Mouse (Mus musculus): ENCODE measurements around the gene Crls1. TPM values are rescaled to one million over a fixed set of nuclear protein-coding genes. Genes with fewer than 3 reads are reported as not detected.

Gene Crls1
- total RNA-seq (2015) (45.2 and 47.4 TPM in 2 replicates), total RNA-seq (2017) (45.0 and 48.6 TPM in 2 replicates)

DNA sequence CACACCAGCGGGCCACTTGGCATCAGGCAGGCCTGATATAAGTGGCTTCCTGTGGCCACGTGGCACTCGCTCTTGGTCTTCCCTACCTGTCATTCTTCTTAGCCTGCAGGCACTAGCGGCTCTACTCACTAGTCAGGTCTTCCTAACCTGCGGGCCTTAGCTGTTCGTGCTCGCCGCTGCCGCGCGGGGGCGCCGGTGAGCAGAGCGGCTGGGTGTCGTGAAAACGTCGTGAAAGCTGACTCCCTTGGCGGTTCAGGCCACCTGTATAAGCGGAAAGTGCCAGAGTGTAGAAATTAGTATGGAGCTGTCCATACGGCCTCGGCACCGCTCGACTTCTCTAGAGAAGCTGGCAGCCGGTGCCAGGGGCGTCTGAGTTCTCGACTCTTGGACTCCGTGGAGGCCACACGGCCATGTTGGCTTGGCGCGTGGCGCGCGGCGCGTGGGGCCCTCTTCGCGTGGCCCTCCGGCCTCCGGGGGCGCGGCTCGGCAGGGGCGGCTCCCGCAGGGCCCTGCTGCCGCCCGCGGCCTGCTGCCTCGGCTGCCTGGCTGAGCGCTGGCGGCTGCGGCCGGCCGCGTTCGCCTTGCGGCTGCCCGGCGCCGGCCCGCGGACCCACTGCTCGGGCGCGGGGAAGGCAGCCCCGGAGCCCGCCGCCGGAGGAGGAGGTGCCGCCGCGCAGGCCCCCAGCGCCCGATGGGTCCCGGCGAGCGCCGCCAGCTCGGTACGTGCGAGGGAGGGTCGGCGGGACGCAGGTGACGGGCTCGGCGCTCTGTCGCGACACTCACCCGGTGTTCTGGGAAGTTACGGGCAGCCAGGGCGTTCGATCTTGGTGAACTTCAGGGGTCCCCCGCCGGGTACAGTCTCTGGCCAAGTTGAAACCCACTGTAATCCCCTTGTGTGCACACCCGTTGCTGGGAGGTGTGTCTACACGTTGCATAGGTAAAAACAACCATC is at the start of gene Crls1:
Crls1 (plus strand) TSS at position 260 of the 952 bp plus-strand sequence.
- ATAC-seq (replicated peaks; ENCODE audit: poor library complexity): peak; percentile 97

DNA sequence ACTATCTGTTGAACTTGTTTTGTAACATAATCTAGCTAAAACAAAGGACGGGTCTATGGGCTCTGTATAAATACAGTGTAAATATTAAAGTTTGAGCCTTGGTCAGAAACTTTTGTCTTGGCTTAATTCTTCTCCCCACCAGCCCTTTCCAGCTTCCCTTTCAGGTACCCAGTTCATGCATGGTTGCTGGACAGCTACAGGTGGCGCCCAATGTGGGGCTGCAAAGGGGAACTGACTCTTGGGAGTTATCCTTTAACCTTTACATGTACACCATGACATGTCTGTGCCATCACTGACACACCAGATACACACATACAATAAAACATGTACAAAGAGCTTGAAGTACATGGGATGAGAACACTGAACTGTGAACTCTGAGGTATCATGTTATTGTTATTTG is 43.5 kb upstream of the Crls1 start:
- ATAC-seq (replicated peaks; ENCODE audit: poor library complexity): no peak

DNA sequence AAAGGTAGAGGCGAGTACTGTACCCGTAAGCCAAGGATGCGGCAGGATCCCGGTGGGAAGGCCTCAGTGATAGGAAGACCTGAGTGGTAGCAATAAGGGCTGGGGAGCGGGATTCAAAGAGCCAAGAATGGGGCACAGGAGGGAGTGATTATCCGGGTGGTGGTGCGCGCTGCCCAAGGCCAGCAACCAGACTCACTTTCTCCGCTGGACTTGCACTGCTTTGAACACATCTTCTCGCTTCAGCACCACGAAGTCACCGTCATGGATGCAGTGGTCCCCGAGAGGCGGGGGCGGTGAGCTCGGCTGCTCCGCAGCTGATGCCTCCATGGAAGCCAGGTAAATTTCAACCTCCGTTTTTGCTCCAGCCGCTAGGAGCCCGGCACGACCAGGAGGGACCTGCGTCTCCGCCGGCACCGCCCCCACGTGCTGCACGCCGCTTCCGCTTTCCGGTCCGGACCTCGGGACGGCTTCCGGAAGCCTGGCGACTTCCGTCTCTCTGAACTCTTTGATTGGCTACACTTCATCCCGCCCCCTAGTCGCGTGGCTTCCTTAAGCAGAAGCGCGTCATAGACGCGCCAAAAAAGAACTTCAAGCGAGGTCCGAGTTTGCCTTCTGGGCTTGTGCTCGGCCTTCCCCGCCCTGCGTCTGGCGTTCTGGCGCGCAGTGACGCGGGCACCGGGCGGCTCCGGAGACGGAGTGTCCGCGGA is 30.7 kb upstream of the Crls1 start, which contains the start of the genes Trmt6 and Mcm8:
Trmt6 (minus strand) TSS at position 448 of the 707 bp plus-strand sequence.
Mcm8 (plus strand) TSS at position 534 of the 707 bp plus-strand sequence.
- ATAC-seq (replicated peaks; ENCODE audit: poor library complexity): peak; percentile 97

DNA sequence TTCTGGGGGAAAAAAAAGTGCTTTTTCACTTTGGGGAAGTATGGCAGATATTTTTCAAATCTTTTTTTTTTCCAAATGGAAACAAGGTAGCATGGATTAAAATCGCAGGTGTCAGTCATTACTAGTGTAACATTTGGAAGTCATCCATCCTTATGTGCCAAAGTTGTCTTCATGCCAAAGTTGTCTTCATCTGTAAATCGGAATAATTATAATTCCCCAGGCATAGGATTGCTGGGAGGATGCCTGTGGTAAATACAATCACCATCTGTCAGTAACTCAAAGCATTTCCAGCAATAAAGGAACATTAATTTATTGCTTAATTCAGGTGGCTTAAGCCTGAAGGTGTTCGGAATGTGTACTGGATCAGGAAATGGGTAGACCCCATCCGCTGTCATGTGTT is 5.4 kb upstream of the Crls1 start:
- ATAC-seq (replicated peaks; ENCODE audit: poor library complexity): no peak

DNA sequence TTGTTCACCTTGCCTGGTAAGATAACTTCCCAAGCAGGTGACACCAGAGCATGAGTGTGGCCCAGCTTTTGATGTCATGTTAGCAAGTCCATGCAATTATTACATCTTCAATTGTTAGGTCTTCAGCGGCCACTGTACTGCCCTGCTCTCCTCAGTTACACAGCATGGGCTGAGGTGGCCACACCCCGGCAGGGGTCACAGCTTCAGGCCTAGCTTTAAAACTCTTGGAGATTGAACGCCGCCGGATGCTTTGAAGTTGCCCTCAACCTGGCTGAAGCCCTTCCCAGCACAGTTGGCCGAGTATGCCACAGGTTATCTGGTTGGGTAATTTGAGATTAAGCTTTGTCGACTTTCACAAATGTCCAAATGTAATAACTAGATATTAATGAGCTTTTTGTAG is 1.1 kb downstream of the Crls1 start:
- peak; percentile 7; the same call in 1 of the 2 replicates for ATAC-seq (replicated peaks; ENCODE audit: poor library complexity)

DNA sequence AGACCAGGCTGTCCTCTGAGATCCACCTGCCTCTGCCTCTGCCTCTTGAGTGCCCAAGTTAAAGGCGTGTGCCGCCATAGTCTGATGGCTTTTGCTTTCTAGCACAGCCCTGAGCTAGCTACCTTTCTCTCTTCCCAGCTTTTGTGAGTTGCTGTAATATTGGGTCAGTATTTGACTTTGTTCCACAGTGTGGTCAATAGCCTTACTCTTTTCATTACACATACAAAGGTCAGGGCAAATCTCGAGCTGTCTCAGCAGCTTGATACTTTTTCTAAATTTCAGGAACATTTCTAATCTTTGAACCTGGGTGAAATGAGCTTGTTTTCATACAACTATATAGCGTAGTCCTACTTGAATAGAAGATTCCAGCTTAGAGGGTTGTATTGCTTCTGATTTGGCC is 1.9 kb downstream of the Crls1 start:
- ATAC-seq (replicated peaks; ENCODE audit: poor library complexity): no peak

DNA sequence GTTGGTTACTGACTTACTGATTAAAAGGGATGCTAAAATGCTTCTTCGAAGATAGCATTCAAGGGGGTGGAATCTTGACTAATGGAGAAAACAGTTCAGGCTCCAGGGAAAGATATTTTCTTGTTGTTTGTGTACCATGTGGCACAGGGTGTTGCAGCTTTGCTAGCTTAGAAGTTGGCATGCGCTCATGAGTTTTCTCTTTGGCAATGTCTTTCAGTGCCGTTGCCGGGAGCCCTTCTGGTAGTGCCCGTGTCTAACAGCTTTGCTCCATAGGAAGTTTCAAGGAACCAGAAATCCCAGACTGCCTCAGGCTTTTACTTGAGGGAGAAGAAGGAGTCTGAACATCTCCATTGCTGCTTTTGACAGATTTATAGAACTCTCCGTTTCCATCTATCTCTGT is 2.7 kb downstream of the Crls1 start:
- ATAC-seq (replicated peaks; ENCODE audit: poor library complexity): no peak

DNA sequence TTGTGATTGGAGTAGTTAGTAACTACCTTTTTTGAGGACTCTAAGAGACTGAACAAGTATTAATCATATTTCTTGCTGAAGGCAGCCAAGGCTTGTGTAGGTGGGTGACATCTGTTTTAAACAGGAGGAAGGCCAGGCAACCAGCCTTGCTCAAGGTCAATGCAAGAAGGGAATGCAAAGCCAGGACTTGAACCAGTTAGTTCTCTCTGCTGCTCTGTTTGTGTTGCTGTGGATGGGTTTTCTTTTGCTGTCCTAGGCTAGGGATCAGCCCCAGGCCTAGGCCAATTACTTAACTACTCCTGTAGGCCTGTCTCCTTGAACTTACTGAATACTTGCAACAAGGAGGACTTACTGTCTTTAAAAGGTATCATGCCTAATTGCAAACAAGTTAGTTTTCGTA is 6.6 kb downstream of the Crls1 start:
- no peak for ATAC-seq (replicated peaks; ENCODE audit: poor library complexity)

DNA sequence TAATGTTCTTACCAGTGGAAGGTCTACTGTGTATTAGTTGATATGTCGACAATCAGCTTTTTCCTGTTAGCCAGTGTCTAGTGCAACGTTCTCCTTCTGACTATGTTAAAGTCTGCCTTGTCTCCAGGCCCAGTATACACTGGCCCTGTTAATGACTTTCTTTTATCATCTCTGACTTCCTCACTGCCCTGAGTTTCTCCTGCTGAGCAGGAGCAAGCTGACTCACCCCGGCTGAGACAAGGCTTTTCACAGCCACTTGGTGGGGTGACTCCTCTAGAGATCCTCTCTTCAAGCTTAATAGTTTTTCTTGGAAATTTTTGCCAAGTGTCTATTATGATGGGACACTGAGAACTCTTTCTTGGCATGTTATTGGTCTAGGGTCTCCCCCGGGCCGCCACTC is 9.9 kb downstream of the Crls1 start:
- no peak for ATAC-seq (replicated peaks; ENCODE audit: poor library complexity)

DNA sequence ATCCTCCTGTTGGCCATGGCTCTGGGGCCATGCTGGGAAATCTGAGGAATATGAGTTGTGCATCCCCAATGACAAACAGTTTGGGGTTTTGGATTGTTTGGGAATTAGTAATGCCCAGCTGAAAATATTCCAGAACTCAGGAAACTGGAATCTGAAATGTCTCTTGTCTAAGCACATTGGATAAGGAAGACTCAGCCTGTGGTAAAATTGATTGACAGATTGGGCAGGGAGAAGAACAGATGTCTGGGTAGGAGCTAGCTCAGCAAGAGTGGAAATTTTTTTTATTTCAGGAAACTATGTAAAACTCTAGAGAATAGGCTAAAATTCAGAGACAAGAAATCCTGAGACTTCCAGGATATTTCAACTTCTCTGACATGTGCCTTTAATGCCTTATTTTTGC is 14.0 kb downstream of the Crls1 start:
- no peak for ATAC-seq (replicated peaks; ENCODE audit: poor library complexity)

DNA sequence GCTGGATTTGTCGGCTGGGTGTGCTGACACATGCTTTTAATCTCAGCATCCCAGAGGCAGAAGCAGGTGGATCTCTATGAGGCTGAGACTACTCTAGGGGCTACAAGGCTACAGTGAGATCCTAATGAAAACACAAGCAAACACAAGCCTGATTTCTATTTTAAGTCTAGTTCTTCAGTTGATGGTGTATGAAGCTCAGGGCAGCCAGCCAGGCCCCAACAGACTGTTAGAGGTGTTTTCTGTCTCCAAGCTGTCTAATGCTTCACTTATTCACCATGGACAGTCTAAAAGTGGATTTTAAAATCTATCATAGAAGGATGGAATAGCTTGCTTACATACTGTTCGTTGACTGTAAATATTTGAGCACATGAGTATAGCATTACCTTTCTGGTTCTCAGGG is 15.0 kb downstream of the Crls1 start:
- no peak for ATAC-seq (replicated peaks; ENCODE audit: poor library complexity)

DNA sequence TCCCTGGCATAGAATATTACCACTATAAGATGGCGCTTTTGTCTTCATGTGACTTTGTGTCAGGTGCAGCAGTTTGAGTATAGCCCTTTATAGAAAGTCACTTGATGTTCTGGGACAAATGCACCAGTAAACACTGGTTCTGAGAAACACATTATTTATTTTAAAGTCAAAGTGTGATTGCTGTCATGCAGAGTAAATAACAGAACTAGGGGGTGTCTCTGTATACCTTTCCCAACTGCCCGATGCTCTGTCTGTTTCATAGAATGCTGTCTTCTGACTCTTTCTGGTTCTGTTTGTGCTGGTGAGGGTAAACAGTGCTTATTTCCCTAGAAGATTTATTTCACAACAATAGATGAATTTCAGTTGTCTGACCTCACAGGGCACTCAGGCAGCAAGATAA is 16.9 kb downstream of the Crls1 start:
- no peak for ATAC-seq (replicated peaks; ENCODE audit: poor library complexity)

DNA sequence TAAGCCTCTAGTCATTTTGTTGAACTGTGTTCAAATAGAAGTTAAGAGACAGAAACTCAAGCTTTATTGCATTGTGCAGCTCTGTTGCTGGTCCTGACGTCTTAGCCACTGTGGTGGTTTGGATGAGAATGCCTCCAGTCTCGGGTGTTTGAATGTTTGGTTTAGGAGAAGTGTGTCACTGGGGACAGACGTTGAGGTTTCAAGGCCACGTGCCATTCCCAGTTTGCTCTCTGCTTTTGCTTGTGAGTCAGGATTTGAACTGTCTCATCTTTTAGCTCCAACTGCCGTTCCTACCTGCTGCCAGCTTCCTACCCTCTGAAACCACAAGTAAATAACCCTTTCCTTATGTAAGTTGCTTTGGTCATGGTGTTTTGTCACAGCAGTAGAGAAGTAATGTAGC is 21.1 kb downstream of the Crls1 start:
- no peak for ATAC-seq (replicated peaks; ENCODE audit: poor library complexity)

DNA sequence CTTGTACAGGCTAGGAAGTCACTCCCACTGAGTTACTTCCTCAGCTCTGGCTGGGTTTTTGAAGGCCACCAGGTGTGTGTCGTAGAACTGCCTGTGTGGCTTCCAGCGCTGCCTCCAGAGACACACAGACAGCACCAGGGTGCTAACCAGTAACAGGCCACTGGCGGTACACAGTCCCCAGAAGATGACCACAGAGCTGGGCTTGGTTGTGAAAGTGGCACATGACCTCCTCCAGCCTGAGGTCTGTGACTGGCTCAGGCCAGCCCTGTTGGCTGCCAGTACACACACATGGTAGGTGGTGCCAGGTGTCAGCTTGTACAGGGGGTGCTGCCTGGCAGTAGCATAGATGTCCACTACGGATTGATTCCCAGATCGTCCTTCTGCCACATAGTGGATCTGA is 23.2 kb downstream of the Crls1 start:
- peak; percentile 18; the same call in 1 of the 2 replicates for ATAC-seq (replicated peaks; ENCODE audit: poor library complexity)

DNA sequence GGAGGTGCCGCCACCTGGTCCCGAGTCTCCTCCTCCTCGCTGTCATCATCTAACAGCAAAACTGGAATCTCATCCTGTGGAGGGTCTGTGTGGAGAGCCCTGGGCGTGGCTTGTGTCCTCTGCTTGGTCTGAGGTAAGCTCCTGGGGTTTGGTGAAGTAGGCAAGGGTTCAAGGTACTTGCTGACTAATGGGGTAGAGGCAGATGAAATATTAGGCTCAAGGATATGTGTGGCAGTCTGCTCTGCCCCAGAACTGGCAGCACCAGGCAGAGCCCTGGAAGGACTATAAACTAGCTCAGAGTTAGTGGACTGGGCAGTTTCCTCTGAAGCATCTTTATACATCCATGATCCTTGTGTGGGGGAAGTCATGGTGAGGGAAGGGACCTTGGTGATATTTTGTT is 23.8 kb downstream of the Crls1 start:
- ATAC-seq (replicated peaks; ENCODE audit: poor library complexity): no peak

DNA sequence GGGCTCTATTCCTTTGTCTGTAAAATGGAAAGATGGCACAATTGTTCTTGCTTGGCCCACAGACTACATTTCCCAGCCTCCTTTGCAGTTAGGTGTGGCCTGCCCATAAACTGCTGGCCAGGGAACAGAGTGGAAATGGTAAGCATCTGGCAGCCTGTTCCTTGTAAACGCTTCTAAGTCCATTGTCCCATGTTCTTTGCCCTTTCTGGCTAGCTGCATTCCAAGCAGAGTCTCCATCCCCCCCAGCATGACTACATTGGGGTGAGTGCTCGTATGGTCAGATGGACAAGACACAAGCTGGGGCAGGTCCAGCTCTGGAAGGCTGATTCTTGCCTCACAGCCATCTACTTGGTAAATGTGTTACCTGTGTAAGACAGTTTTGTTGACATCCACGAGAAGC is 25.2 kb downstream of the Crls1 start:
- no peak for ATAC-seq (replicated peaks; ENCODE audit: poor library complexity)

DNA sequence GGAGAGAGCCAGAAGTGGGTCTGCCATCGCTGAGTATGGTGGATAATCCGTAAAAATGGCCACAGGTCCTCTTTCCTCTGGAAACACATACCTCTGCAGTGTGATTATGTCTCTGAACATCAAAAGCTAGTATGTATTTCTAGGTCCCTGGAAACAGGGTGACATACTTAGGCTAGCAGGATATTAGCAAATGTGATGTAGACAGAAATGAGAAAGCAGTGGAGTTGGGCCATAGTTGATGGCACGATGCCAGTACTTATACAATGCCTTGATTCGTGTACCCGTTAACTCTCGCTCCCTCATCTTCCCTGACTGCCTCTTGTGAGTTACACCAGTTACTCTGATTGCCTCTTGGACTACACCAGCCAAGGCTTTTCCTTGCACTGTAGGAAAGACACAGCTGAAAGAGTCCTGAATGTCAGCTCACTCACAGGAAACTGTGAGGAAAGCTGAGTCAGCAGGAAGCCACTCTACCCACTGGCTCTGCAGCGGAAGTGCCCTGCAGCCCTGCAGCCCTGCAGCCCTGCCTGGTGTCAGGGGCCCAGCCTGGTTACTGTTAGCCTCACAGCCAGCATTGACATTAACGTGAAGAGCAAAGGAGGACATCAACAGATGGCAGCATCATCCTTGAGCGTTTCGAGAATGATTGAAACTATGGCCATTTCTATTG is 27.3 kb downstream of the Crls1 start:
- peak; percentile 87 for ATAC-seq (replicated peaks; ENCODE audit: poor library complexity)

DNA sequence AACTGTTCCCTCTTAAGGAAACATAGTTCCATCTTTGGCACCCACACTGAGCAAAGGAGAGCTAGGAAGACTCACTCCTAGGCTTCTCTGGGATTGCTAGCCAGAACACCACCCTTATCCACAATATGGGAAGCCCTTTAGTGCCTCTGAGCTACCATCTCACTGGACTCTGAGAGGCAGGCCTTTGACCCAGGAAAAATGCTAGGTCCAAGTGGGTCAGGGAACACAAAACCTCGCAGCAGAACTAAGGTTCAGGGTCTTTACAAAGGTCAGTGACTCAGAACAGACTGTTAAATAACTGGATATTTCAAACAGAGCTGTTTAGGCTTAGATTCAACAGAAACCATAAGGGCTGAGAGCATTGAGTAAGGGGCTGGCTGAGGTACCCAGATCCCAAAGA is 30.5 kb downstream of the Crls1 start:
- no peak for ATAC-seq (replicated peaks; ENCODE audit: poor library complexity)

DNA sequence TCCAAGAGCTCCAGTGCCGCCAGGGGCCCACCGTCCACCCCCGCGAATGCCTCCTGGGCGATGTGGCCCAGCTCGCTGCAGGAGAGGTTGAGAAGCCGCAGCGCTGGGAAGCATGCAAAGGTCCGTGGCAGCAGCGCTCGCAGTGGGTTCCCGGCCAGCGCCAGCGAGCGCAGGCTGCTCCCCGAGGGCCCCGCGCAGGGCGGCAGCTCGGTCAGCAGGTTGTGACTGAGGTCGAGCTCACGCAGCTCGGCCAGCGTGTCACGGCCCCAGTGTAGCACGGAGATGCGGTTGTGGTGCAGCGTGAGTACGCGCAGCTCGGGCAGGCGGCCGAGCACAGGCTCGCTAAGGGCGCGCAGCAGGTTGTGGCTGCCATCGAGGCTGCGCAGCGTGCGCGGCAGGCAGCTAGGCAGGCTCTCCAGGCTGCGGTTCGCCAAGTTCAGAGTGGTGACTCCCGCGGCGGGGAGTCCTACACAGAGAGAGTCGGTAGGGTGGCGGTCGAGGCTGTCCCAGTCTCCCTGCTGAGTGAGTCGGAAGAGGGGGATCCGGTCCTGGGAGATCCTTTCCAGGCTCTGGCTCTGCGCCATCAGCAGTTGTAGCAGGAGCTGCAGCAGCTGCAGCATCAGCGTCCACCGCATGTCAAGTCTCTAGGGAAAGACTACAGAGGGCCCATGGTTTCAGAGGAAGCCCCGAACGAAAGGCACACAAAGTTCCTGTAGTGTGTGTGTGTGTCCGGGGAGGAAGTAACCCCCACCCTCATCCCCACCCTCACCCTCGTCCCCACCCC is 33.0 kb downstream of the Crls1 start:
- peak; percentile 59 for ATAC-seq (replicated peaks; ENCODE audit: poor library complexity)

DNA sequence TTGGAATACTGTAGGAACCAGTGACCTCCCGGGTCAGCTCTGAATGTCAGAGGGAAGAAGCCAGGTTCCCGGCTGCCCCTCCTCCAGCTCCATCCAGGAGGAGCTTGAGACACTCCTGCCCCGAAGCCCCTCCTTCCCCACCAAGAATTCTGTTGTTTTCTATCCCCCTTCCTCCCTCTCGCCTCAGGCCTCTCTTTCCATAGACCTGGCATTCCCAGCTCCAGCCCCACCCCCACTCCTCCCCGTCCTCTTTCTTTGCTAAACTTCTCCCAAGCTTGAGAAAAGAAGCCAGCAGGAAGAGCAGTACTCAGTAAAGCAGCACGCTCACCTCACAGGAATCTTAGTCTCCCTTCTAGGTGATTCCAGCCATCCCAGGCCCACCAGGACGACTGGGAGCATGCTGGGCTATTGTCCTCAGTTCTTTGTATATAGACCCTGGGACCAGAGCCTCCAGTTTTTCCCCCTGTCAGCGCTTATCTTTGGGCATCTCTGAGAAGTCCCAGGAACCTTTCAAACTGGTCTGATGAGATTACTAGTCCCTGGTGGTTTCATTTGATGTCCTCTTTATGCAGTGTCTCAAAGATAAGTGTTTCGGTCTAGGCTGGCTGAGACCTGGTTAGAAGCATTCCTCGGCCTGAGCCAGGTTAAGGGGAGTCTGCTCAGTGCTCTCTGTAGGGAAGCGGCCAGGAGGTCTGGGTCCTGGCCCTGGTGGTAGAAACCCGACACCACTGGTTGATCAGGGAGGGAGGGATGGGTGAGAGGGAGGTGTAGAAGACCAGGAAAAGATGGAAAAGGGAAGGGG is 34.6 kb downstream of the Crls1 start, which contains the start of gene Lrrn4:
Lrrn4 (minus strand) TSS at position 48 of the 802 bp plus-strand sequence.
- no peak for ATAC-seq (replicated peaks; ENCODE audit: poor library complexity)
